Mouse (Mus musculus) midbrain, embryonic 10.5 days (tissue): ENCODE data around the gene Fam227a. TPM values are rescaled to one million over a fixed set of nuclear protein-coding genes. Genes with fewer than 3 reads are reported as not detected.

Source experiments
- DNase-seq: peaks from one replicate; pipeline ENCODE4 v3.0.0-alpha.2; 2017; ENCODE audit warnings: low spot score
- H3K27ac ChIP-seq: fragments of 300-500 bp; sonication (generic); replicated peaks from 2 replicates; pipeline ENCODE4 v1.5.1; 2016; ENCODE audit warnings: mild to moderate bottlenecking
- H3K27me3 ChIP-seq: fragments of 300-500 bp; sonication (generic); 2 replicates; pipeline ENCODE4 v1.6.1; 2016; ENCODE audit warnings: low read depth, mild to moderate bottlenecking; ENCODE audit not compliant: poor library complexity, severe bottlenecking
- H3K36me3 ChIP-seq: fragments of 300-500 bp; sonication (generic); 2 replicates; pipeline ENCODE4 v1.6.1; 2016; ENCODE audit warnings: mild to moderate bottlenecking, moderate library complexity
- H3K4me1 ChIP-seq: fragments of 300-500 bp; sonication (generic); 2 replicates; pipeline ENCODE4 v1.6.1; 2016
- H3K4me3 ChIP-seq: fragments of 300-500 bp; sonication (generic); 2 replicates; pipeline ENCODE4 v1.5.1; 2016; ENCODE audit warnings: mild to moderate bottlenecking, moderate library complexity
- H3K9me3 ChIP-seq: fragments of 300-500 bp; sonication (generic); replicated peaks from 2 replicates; pipeline ENCODE4 v1.6.1; 2016; ENCODE audit warnings: mild to moderate bottlenecking
- WGBS: fragments of 180-500 bp; shearing (Covaris S2); methylation state at CpG from one replicate; pipeline ENCODE4 v1.1.7; 2016; 5-methylcytosine and 5-hydroxymethylcytosine counted together
- polyA plus RNA-seq: library from polyadenylated mRNA; unstranded; fragments of >200 nt; fragmentation: Nextera tagmentation; extraction: Ambion mirVana; gene quantifications from 2 replicates; pipeline ENCODE4 v1.2.1, GENCODE M21; 2016

Fam227a gene
- polyA plus RNA-seq, result 2.2 and 2.4 TPM in 2 replicates

DNA sequence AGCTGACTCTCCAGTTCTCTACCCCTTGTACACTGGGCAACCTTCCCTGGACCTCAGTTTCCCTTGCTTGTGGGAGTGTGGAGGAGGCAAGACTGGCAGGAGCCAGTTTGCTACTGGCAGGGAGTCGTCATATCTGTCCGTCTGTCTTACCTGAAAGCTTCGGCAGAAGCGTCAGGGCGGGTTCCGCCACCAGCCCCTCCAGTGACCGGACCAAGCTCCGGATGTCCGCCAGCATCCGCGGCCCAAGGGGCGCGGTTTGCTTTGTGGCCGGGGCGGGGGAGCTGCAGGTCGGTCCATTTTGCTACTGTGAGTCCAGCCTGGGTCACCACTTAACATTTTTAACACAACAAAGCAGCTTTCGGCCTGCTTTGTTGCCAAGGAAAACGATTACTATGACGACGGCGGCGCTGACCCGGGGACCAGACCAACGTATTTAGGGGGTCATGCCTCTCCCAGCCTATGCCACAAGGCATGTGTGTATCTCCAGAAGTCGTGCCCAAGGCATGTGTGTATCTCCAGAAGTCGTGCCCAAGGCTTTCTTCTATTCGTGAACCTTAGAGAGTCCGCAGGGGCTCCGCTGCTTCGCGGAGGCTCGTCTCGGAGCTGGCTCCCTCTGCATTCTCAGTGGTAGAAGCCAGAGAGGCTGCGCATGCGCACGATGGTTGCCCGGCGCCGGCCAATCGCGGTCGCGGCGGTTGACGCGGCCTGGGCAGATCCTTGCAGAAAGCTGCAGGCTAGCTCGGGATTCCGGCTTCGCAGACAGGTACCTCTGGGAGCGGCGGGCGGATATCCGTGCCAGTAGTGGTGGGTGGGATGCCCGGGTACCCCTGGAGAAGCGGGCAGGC, at the start of gene Fam227a, which contains the start of gene Cby1:
Gene Fam227a, minus strand, starts transcription at position 426 of the 845 bp plus-strand sequence.
Gene Cby1, plus strand, starts transcription at position 669 of the 845 bp plus-strand sequence.
- Histone ChIP-seq H3K36me3 (peaks cover 32% of the 10 kb centered on the region), H3K9me3 (peaks cover 6% of the 10 kb centered on the region), H3K27ac (peak within 1 kb of the TSS; percentile 99), H3K4me1 (peaks cover 14% of the 10 kb centered on the region), H3K27me3 (no peaks in the 10 kb centered on the region), H3K4me3 (peak within 1 kb of the TSS; percentile 74)
- WGBS, result under 1% methylated on average over 55 of the region's 55 CpGs
- DNase-seq, result peak; percentile 98

DNA sequence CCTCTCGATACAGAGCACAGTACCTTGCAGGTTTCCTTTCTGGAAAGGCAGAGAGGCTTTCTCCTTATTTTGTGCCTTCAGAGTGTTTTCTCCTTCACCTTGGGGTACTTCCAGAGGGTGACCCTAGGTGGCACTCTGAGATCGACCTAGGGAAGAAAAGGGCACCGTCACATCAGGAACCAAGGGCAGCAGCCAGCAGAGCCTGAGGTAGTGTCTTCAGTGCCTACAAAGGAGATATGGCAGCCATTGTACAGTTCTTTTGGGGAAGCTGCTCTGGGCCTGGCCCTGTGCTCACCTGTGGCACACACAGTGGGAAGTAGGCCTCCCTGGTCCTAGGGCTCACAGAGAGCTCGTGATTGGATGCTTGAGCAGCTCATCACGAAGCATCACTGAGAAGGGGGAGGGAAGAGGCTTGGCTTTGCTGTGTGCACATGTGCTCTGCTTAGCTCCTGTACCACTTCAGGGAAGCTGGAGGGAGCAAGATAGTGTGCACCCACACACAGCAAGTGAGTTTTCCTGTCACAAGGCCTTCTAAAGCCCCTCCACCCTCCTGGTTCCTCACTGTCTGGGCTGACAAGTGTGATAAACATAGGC, 49.6 kb upstream of the Fam227a start:
- no peak for DNase-seq
- Histone ChIP-seq H3K9me3 (no peaks in the 10 kb centered on the region), H3K27me3 (no peaks in the 10 kb centered on the region), H3K4me3 (no peak overlapping the region), H3K4me1 (no peaks in the 10 kb centered on the region), H3K36me3 (peaks cover 74% of the 10 kb centered on the region), H3K27ac (no peak overlapping the region)
- WGBS, result 94% methylated on average over 5 of the region's 5 CpGs

DNA sequence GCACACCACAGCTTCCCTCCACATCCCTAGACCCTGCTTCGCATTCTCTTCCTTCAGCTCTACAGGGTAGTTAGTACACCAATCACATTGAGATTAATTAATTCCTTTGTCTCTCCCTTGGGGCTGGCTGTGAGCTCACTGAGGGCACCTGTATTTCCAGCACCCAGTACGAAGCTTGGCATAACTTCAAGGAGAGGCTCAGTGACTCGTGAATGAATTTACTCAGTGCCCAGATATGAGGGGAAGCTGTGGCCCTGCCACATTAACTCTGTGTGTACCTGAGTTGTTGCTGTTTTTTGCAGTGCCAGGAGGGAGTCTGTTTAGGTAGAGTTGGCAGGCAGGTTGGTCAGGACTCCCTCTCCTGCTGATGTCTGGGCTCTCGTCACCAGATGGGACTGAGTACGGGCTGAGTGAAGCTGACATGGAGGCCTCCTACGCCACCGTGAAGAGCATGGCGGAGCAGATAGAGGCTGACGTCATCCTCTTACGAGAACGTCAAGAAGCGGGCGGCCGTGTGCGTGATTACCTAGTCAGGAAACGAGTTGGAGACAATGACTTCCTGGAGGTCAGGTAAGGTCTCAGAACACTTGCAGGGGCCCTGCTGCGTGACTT, 48.0 kb upstream of the Fam227a start:
- no peaks in the 10 kb centered on the region for H3K9me3 ChIP-seq
- no peaks in the 10 kb centered on the region for H3K4me1 ChIP-seq
- WGBS, result 92% methylated on average over 17 of the region's 17 CpGs
- no peak overlapping the region for H3K4me3 ChIP-seq
- H3K27ac ChIP-seq, result no peak overlapping the region
- H3K27me3 ChIP-seq, result no peaks in the 10 kb centered on the region
- peaks cover 58% of the 10 kb centered on the region for H3K36me3 ChIP-seq
- no peak for DNase-seq

DNA sequence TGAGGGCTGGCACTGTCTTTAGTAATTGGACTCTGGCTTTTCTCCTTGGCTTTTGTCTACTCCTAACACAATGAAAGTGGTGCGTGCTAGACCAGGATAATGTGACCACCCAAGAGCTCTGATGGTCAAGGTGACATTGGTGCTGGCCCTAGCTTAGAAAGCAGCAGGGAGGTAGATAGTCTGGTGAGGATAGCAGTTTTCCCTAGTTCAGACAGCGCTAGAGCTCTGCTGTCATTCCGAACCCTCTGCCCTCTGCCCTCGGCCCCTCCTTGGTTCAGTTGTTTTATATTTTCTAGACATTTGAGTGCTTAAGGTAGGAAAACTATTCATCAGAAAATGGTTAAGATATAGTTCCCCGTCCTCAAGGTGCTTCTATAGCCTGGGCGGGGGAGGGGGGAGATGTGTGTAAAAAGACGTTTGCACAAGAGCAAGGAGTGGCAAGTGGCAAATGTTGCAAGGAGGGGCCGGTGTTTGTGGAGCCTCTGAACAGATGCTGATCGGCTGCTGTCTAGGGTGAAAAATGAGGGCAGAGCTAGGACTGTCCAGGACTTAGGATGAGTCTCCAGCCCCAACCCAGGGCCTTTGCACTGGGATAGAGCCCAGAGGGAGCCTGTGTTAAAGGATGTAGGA, 38.9 kb upstream of the Fam227a start:
- Histone ChIP-seq H3K9me3 (no peaks in the 10 kb centered on the region), H3K27me3 (no peaks in the 10 kb centered on the region), H3K36me3 (peaks cover 48% of the 10 kb centered on the region), H3K4me3 (no peak overlapping the region), H3K4me1 (peaks cover 18% of the 10 kb centered on the region), H3K27ac (no peak overlapping the region)
- no peak for DNase-seq
- 82% methylated on average over 9 of the region's 9 CpGs for WGBS

DNA sequence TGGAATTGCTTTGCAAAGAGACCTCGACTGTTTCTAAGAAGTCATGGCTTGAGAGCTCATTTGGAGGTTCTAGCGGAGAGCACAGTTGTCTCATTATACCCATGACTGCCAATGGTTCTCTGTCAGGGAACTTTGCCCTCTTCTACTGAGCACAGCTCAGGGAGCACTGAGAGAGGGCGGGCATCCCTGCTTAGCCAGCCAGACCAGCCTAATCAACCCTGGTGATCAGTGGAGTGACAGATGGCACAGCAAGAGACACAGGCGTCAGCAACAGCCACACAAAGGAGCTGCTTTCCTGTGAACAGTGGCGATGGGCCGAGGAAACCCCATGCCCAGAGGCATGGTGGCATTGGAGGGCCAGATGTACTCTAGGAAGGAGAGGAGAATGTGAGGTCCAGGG, 38.3 kb upstream of the Fam227a start:
- Histone ChIP-seq H3K4me1 (peaks cover 24% of the 10 kb centered on the region), H3K27ac (no peak overlapping the region), H3K27me3 (no peaks in the 10 kb centered on the region), H3K4me3 (no peak overlapping the region), H3K9me3 (no peaks in the 10 kb centered on the region), H3K36me3 (peaks cover 48% of the 10 kb centered on the region)
- WGBS, result 90% methylated on average over 6 of the region's 6 CpGs
- DNase-seq, result no peak

DNA sequence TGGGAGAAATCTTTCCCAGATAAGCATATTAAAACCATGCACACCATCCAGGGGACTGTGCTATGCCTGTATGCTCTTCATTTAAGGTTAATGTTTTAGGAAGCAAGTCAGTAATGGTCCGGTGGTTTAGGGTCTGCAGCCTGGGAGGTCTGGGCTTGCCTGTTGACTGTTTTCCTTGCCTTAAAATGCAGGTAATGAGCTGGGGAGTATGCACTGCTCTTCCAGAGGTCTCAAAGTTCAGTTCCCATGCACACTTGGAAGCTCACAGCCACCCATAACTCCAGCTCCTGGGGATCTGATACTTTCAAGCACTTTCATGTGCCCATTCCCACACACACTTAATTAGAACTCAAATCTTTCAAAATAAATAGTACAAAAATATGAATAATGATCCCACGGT, 37.8 kb upstream of the Fam227a start:
- H3K27me3 ChIP-seq, result no peaks in the 10 kb centered on the region
- DNase-seq, result no peak
- no peak overlapping the region for H3K4me3 ChIP-seq
- 95% methylated on average over 2 of the region's 2 CpGs for WGBS
- H3K36me3 ChIP-seq, result peaks cover 48% of the 10 kb centered on the region
- no peaks in the 10 kb centered on the region for H3K9me3 ChIP-seq
- H3K4me1 ChIP-seq, result peaks cover 29% of the 10 kb centered on the region
- H3K27ac ChIP-seq, result no peak overlapping the region

DNA sequence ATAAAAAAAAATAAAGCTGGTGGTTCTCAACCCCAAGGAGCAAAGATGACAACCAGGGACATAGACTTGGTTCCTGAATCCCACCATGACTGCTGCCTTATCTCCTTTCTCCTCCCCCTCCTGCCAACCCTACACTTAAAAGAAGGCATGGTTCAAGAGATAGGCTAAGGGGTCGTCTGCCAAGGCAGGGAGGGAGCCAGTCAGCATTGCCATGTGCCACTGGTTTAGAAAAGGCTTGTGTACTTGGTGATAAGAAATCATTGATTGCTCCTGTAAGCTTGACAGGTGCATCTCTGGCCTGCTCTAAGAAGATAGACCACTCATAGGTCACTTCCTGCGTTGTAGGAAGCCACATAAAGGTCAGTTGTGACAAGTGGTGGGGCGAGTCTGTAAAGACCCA, 36.8 kb upstream of the Fam227a start:
- H3K9me3 ChIP-seq, result no peaks in the 10 kb centered on the region
- WGBS, result 80% methylated on average over 3 of the region's 3 CpGs
- no peak overlapping the region for H3K27ac ChIP-seq
- H3K36me3 ChIP-seq, result peaks cover 48% of the 10 kb centered on the region
- H3K4me3 ChIP-seq, result no peak overlapping the region
- H3K27me3 ChIP-seq, result no peaks in the 10 kb centered on the region
- H3K4me1 ChIP-seq, result peaks cover 33% of the 10 kb centered on the region
- DNase-seq, result no peak

DNA sequence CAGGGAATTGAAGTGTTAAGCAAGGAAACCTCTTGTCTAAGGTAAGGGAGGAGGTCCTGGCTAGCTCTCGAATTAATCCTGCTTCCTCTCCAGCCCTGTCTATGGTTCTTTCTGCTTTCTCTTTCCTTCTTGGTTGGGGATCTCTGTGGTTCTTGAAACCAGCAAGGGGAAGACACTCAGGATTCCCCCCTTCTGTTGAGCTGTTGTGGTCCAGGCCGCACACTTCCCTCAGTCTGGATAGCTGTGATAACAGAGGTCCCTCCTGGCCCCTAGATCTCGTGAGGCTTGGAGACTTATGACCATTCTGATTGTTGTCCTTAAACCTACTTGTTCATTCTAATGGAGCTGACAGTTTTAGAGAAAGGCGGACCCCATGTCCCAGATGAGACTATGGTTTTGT, 35.8 kb upstream of the Fam227a start:
- no peak for DNase-seq
- WGBS, result 89% methylated on average over 4 of the region's 4 CpGs
- H3K9me3 ChIP-seq, result no peaks in the 10 kb centered on the region
- H3K27me3 ChIP-seq, result no peaks in the 10 kb centered on the region
- H3K27ac ChIP-seq, result no peak overlapping the region
- no peak overlapping the region for H3K4me3 ChIP-seq
- peaks cover 46% of the 10 kb centered on the region for H3K36me3 ChIP-seq
- H3K4me1 ChIP-seq, result peaks cover 40% of the 10 kb centered on the region

DNA sequence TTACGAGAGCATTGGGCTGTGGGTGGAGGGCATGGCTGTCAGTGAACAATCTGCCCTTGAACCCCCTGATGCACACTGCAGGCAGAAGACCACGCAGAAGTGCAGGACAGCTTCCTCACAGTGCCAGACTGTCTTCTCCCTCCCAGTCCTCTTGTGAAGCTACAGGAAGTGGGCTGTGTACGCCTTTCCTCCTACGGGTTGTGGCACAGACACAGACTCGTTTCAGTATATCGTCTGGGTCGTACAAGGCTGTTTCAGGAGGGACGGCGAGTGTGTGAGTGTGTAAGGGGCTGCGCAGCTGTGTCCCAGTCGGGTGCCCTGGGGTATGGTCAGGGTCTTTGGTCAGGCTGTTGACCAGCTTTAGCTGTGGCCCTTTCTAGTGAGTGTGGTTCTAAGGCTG, 35.0 kb upstream of the Fam227a start:
- no peaks in the 10 kb centered on the region for H3K9me3 ChIP-seq
- DNase-seq, result no peak
- H3K4me3 ChIP-seq, result peak overlapping the region; percentile 5; the same call in 1 of the 2 replicates
- H3K36me3 ChIP-seq, result peaks cover 39% of the 10 kb centered on the region
- 0 out of 2 replicates have a peak overlapping the region, but pooled peaks have one; percentile 18 for H3K27ac ChIP-seq
- H3K27me3 ChIP-seq, result no peaks in the 10 kb centered on the region
- WGBS, result 88% methylated on average over 11 of the region's 11 CpGs
- H3K4me1 ChIP-seq, result peaks cover 46% of the 10 kb centered on the region

DNA sequence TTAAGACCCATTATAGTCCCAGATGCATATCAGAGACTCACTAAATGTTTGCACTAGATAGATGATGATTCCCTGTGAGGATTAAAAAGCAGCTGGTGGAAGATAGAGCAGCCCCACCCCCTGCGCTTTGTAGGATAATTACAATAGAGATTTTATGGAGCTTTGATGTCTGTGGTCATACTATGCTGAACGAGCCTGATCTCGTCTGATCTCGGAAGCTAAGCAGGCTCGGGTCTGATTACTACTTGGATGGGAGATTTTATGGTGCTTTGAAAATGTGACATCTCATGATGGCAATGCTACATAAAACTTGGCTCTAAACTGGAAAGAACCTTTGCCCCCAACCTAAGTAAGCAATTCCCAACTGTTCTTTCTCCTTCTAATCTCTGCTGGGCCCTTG, 33.6 kb upstream of the Fam227a start:
- WGBS, result 87% methylated on average over 5 of the region's 5 CpGs
- Histone ChIP-seq H3K4me3 (peak overlapping the region; percentile 97; the same call in 1 of the 2 replicates), H3K36me3 (peaks cover 32% of the 10 kb centered on the region), H3K4me1 (peaks cover 46% of the 10 kb centered on the region), H3K27ac (no peak overlapping the region), H3K27me3 (no peaks in the 10 kb centered on the region), H3K9me3 (no peaks in the 10 kb centered on the region)
- DNase-seq, result no peak

DNA sequence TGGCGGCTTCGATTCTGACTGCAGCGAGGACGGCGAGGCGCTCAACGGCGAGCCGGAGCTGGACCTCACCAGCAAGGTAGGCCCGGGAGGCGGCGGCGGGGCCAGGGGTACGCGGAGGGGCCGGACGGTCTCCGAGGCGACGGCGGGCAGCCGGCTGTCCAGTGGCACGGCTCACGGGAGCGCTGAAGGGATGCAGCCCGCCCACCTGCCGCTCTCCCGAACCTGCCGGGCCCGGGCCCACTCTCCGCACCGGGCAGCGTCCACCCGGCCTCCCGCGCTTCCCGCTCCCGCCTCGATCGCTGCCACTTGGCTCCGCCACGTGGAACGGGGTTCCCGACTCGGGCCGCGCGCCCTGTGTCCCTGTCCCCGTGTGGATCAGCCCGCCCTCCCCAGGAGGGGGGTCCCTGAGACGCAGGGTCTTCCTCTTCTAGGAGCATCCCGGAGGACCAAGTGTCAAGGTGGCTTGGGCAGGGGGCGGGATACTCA, 32.3 kb upstream of the Fam227a start:
- DNase-seq, result no peak
- peaks cover 52% of the 10 kb centered on the region for H3K4me1 ChIP-seq
- 0% methylated on average over 36 of the region's 53 CpGs for WGBS

DNA sequence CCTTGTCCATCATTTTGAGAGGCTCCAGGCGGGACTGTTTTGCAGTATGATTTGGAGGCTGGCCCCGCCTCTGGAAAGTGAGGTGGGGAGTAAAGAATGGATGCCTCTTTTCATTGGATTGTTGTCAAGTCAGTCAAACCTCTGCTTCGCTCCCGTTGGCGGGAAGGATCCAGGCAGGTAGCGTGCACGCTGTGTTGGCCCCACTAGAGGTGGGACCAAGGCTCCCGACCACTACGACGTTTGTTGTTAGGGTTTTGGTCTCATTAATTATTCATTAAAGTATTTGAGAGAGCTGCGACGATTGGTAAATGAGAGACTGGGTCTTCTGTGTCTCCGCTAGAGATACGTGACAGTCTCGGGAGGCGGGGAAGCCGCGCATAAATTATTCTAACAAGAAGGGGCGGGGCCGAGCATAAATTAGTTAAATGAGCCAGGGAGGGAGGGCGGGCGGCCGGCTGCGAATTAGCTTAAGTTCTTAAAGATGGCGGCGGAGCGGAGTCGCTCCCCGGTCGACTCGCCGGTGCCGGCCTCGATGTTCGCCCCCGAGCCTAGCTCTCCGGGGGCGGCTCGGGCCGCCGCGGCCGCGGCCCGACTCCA, 31.8 kb upstream of the Fam227a start, which contains the start of gene Gtpbp1:
Gene Gtpbp1, plus strand, starts transcription at position 420 of the 597 bp plus-strand sequence.
- DNase-seq, result peak; percentile 95

More for the DNA sequence above, 32.3 kb upstream of the Fam227a start:
- Histone ChIP-seq H3K36me3 (peaks cover 19% of the 10 kb centered on the region), H3K4me3 (peak overlapping the region; percentile 97), H3K27me3 (no peaks in the 10 kb centered on the region), H3K9me3 (no peaks in the 10 kb centered on the region), H3K27ac (peak overlapping the region; percentile 96)

More for the DNA sequence above, 31.8 kb upstream of the Fam227a start, which contains the start of gene Gtpbp1:
- H3K9me3 ChIP-seq, result no peaks in the 10 kb centered on the region
- H3K4me3 ChIP-seq, result peak within 1 kb of the TSS; percentile 97
- under 1% methylated on average over 45 of the region's 45 CpGs for WGBS
- peaks cover 16% of the 10 kb centered on the region for H3K36me3 ChIP-seq
- H3K27me3 ChIP-seq, result no peaks in the 10 kb centered on the region
- H3K4me1 ChIP-seq, result peaks cover 57% of the 10 kb centered on the region
- peak within 1 kb of the TSS; percentile 96 for H3K27ac ChIP-seq
